Mouse (Mus musculus): ENCODE data around the gene Ldhc. TPM values are rescaled to one million over a fixed set of nuclear protein-coding genes. Genes with fewer than 3 reads are reported as not detected.

Gene Ldhc
- polyA plus RNA-seq, 1 experiment = 0.04 TPM

DNA sequence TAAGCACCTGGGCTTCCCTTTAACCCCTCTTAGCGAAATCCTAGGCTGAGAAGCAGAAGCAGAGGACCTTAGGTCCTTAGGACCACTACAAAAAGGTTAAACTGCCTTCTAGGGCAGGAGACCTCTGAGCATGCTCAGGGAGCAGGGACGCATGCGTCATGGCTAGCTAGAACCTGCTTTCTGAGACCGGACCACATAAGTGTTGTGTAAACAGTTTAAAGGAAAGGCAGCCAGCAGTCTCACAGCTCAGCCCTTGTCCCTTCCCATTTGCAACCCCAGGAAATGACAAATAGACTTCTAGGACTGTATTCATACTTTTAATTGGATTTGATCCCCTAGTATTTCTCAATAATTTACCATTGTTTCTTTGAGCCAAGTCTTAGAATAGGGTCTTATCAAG, 20.7 kb upstream of the Ldhc start:
- TF ChIP-seq TAL1 (IDR thresholded peaks at IDR 0.05; ENCODE audit: low read length) = no peak
- TF ChIP-seq GATA1 (IDR thresholded peaks at IDR 0.05; ENCODE audit: low read length) = no peak
- Histone ChIP-seq H3K27me3 (ENCODE audit: control insufficient read depth) (peaks cover 2% of the 10 kb centered on the region; the same call in 1 of the 2 replicates), H3K9me3 (ENCODE audit: control insufficient read depth, low read length) (no peaks in the 10 kb centered on the region), H3K4me3 (replicated peaks) (no peak overlapping the region), H3K36me3 (ENCODE audit: control insufficient read depth) (no peaks in the 10 kb centered on the region), H3K4me1 (ENCODE audit: control insufficient read depth) (peaks cover 23% of the 10 kb centered on the region)

DNA sequence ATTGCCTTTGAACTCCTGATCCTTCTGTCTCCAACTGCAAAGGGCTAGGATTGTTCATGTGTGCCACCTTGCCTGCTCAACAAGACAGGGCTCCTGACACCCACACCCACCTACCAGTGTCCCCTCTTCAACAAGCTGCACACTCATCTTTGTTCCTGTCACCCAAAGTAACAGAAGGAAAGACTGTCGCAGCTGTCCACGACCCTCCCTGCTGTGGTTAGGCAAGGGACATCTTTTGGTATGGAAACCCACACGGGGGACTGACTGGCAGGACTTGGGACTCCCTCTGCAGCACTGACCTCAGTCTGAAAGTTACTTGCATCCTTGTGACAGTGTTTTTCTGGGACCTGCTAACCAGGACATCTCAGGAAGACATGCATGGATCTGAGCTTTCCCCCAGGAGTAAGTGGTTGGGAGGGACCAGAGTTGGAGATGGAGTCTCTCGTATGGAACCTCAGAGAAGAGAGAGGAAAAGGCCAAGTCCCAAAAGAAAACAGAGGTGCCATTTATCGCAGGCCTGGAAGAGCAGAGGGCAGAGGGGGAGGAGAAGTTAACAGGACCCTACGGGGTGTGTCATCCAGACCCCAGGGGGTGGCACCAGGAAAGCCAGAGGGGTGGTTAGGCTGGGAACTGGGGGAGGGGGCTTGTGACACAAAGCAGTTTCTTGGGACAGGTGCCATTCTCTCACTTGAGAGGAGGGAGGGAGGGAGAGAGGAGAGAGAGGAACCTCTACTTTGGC, 20.0 kb upstream of the Ldhc start, which contains the start of gene Ldha:
Gene Ldha, plus strand, starts transcription at position 689 of the 739 bp plus-strand sequence.
- no peak within 1 kb of the TSS for H3K4me3 ChIP-seq (replicated peaks)
- H3K27me3 ChIP-seq (ENCODE audit: control insufficient read depth) = peaks cover 2% of the 10 kb centered on the region; the same call in 1 of the 2 replicates
- no peaks in the 10 kb centered on the region for H3K36me3 ChIP-seq (ENCODE audit: control insufficient read depth)
- TF ChIP-seq GATA1 (IDR thresholded peaks at IDR 0.05; ENCODE audit: low read length) (no peak), TAL1 (IDR thresholded peaks at IDR 0.05; ENCODE audit: low read length) (no peak)
- no peaks in the 10 kb centered on the region for H3K9me3 ChIP-seq (ENCODE audit: control insufficient read depth, low read length)
- peaks cover 29% of the 10 kb centered on the region for H3K4me1 ChIP-seq (ENCODE audit: control insufficient read depth)

DNA sequence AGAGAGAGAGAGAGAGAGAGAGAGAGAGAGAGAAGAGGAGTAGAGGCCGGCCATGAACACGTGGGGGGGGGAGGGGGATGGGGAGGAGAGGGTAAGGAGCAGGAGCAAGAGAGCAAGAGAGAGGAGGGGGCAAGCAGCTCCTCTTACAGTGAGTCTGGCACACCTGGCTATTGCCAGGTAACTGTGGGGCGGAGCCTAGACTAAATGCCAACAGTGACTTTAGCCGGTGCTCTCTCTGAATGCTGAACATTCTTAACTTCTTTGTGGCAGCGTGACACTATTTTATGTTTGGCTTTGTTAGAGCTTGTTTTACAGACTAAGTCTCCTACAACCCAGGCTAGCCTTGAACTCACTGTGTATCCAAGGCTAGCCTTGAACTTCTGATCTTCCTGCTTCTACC, 18.7 kb upstream of the Ldhc start:
- Histone ChIP-seq H3K36me3 (ENCODE audit: control insufficient read depth) (no peaks in the 10 kb centered on the region), H3K4me1 (ENCODE audit: control insufficient read depth) (peaks cover 42% of the 10 kb centered on the region), H3K9me3 (ENCODE audit: control insufficient read depth, low read length) (no peaks in the 10 kb centered on the region), H3K4me3 (replicated peaks) (no peak overlapping the region), H3K27me3 (ENCODE audit: control insufficient read depth) (peaks cover 2% of the 10 kb centered on the region; the same call in 1 of the 2 replicates)
- TF ChIP-seq GATA1 (IDR thresholded peaks at IDR 0.05; ENCODE audit: low read length) (no peak), TAL1 (IDR thresholded peaks at IDR 0.05; ENCODE audit: low read length) (no peak)

DNA sequence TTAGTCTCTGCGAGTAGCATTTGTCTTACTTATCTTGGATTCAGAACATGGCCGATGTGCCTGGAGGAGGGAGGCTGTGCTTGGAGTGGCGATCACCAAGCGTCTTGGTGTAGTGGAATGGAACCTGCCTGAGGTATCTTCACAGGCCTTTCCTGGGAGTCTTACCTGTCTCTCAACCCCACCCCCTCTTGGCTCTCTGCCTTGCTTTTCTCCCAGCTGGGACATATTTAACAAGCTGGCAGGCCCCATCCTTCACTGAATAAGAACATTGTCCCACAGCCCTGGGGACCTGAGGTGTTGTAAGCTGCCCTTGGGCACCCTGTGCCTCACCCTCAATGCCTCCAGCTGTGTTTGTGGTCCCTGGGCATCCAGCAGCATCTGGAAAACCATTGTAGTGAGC, 17.4 kb upstream of the Ldhc start:
- H3K4me1 ChIP-seq (ENCODE audit: control insufficient read depth) = peaks cover 43% of the 10 kb centered on the region
- H3K27me3 ChIP-seq (ENCODE audit: control insufficient read depth) = peaks cover 2% of the 10 kb centered on the region; the same call in 1 of the 2 replicates
- peaks cover 5% of the 10 kb centered on the region for H3K36me3 ChIP-seq (ENCODE audit: control insufficient read depth)
- H3K4me3 ChIP-seq (replicated peaks) = no peak overlapping the region
- no peak for TF ChIP-seq GATA1 (IDR thresholded peaks at IDR 0.05; ENCODE audit: low read length)
- TF ChIP-seq TAL1 (IDR thresholded peaks at IDR 0.05; ENCODE audit: low read length) = no peak
- no peaks in the 10 kb centered on the region for H3K9me3 ChIP-seq (ENCODE audit: control insufficient read depth, low read length)

DNA sequence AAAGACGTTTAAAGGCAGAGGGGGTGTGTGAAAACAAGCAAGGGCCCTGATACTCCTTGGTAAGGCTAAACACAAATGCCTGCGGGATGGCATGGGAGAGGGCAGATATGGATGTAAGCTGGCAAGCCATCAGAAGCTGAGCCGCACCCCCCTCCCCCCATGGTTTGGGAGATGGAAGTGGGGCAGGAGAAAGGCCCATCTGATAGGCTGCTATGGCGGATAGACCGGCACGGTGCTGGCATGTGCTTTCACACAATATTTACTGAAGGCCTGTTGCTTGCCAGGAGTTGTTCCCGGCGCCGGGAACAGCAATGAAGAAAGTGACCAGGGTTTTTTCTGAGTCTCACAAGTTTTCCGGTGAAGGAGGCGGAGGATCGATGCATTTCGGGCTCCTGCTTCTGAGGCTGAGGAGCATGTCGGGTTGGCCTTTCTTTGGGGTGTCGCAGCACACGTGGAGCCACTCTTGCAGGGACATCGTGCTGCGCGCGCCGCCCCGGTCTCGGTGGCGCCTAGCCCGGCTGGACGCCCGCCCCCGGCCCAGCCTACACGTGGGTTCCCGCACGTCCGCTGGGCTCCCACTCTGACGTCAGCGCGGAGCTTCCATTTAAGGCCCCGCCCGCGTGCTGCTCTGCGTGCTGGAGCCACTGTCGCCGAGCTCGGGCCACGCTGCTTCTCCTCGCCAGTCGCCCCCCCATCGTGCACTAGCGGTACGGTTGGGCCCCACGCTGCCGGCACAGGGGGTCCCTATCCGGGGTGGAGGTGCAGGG, 15.6 kb upstream of the Ldhc start:
- H3K4me3 ChIP-seq (replicated peaks) = peak overlapping the region; percentile 81
- TF ChIP-seq GATA1 (IDR thresholded peaks at IDR 0.05; ENCODE audit: low read length) = no peak
- TF ChIP-seq TAL1 (IDR thresholded peaks at IDR 0.05; ENCODE audit: low read length) = no peak
- no peaks in the 10 kb centered on the region for H3K9me3 ChIP-seq (ENCODE audit: control insufficient read depth, low read length)
- H3K36me3 ChIP-seq (ENCODE audit: control insufficient read depth) = peaks cover 21% of the 10 kb centered on the region
- H3K27me3 ChIP-seq (ENCODE audit: control insufficient read depth) = peaks cover 2% of the 10 kb centered on the region; the same call in 1 of the 2 replicates
- H3K4me1 ChIP-seq (ENCODE audit: control insufficient read depth) = peaks cover 30% of the 10 kb centered on the region

DNA sequence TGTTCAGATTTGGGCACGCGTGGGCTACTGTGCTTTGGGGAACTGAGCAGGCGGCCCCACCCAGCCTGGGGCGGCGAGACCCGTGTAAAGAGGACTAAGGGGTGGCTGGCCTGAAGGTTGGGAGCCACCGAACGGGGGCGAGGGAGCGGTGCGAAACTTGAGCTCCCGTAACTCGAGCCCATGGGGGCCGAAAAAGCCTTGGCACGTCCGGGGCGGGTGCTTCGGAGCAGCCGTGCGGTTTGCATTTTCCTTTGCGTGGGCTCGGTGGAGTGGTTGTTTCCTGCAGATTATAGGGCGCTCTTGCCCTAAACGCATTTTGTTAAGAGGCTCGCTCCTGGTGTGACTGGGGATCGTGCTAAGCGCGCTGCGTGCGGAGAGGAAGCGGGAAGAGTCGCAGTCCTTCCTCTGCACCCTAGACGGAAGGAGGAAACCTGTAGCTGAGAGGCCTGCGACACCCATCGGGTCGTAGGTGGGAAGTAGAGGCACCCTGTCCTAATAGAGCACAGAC, 15.0 kb upstream of the Ldhc start:
- H3K4me3 ChIP-seq (replicated peaks) = peak overlapping the region; percentile 81
- peaks cover 30% of the 10 kb centered on the region for H3K4me1 ChIP-seq (ENCODE audit: control insufficient read depth)
- H3K36me3 ChIP-seq (ENCODE audit: control insufficient read depth) = peaks cover 25% of the 10 kb centered on the region

DNA sequence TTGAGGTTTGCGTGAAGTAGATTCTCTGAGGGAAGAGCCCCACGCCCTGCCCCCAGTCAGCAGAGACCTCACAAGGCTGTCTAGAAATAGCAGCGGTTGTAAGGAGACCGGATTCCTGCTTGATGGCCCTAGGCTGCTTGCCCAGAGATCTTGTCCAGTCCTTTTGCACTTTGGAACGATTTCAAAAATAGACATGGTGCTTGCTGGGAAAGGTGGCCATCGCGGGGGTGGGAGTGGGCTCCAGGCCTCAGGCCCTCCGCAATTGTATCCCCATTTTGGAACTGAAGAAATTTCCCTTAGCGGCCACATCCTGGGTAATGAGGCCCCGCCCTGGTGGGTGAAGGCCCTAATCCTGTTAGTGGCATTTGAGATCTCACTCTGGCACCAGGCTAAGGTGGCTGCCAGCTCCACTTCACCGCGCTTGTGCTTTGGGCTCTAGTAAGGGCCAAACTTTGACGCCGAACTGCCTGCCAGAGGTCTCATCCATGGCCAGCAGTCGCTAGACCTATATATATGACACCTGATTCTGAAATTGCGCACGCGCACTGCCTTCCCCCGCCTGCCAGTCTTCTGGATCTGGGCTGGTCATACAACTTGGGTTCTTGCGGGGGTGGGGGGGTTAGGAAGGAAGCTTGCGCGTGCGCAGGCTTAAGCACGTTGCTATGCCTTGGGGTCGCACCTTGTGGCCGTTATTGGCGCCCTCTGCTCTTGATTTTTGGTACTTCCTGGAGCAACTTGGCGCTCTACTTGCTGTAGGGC, 14.3 kb upstream of the Ldhc start:
- H3K9me3 ChIP-seq (ENCODE audit: control insufficient read depth, low read length) = no peaks in the 10 kb centered on the region
- H3K4me3 ChIP-seq (replicated peaks) = peak overlapping the region; percentile 81
- H3K4me1 ChIP-seq (ENCODE audit: control insufficient read depth) = peaks cover 29% of the 10 kb centered on the region
- TF ChIP-seq TAL1 (IDR thresholded peaks at IDR 0.05; ENCODE audit: low read length) = no peak
- no peak for TF ChIP-seq GATA1 (IDR thresholded peaks at IDR 0.05; ENCODE audit: low read length)
- no peaks in the 10 kb centered on the region for H3K27me3 ChIP-seq (ENCODE audit: control insufficient read depth)
- peaks cover 31% of the 10 kb centered on the region for H3K36me3 ChIP-seq (ENCODE audit: control insufficient read depth)

More for the DNA sequence above, 15.0 kb upstream of the Ldhc start:
- Histone ChIP-seq H3K9me3 (ENCODE audit: control insufficient read depth, low read length) (no peaks in the 10 kb centered on the region), H3K27me3 (ENCODE audit: control insufficient read depth) (peaks cover 2% of the 10 kb centered on the region; the same call in 1 of the 2 replicates)
- TF ChIP-seq GATA1 (IDR thresholded peaks at IDR 0.05; ENCODE audit: low read length) (no peak), TAL1 (IDR thresholded peaks at IDR 0.05; ENCODE audit: low read length) (no peak)

DNA sequence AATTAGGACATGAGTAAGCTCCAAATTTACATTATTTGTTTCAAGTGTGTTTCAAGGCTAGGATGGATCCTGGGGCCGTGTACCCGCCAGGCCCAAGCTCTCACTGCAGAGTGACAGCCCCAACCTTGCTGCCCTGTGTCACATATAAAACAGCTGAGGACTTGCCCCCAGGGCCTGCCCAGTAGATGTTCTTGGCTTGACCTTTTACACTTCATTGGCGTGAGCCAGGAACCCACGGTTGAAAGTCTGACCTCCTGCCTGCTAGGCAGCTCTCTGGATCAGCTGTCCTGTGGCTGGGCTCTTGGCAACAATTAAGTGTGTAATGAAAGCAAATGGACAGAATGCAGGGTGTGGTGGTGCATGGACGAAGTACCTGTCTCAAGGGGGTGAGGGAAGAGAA, 11.7 kb upstream of the Ldhc start:
- Histone ChIP-seq H3K36me3 (ENCODE audit: control insufficient read depth) (peaks cover 54% of the 10 kb centered on the region), H3K9me3 (ENCODE audit: control insufficient read depth, low read length) (no peaks in the 10 kb centered on the region), H3K4me3 (replicated peaks) (no peak overlapping the region), H3K4me1 (ENCODE audit: control insufficient read depth) (peaks cover 29% of the 10 kb centered on the region), H3K27me3 (ENCODE audit: control insufficient read depth) (no peaks in the 10 kb centered on the region)
- TF ChIP-seq TAL1 (IDR thresholded peaks at IDR 0.05; ENCODE audit: low read length) = no peak
- no peak for TF ChIP-seq GATA1 (IDR thresholded peaks at IDR 0.05; ENCODE audit: low read length)

Measured in erythroblast, embryonic 14.5 days (primary cell).